Mouse (Mus musculus) kidney, embryonic 15.5 days (tissue): ENCODE measurements around the gene Xab2. TPM values are rescaled to one million over a fixed set of nuclear protein-coding genes. Genes with fewer than 3 reads are reported as not detected.
"Not testable (repeated sequence)": the region's sequence is repeated elsewhere in the genome, so short reads cannot be mapped to it uniquely, and the experiment has no call there.

Experiments used
- ATAC-seq: fragments of 200-750 bp; cut with Nextera tagmentation; replicated peaks from 2 replicates; pipeline ENCODE4 v1.8.0; 2017; ENCODE audit warnings: moderate TSS enrichment; ENCODE audit not compliant: low FRiP score
- H3K27ac ChIP-seq: fragments of 300-500 bp; sonication (generic); 2 replicates; pipeline ENCODE4 v1.5.1; 2015; ENCODE audit warnings: mild to moderate bottlenecking, inconsistent platforms
- H3K27me3 ChIP-seq: fragments of 300-500 bp; sonication (generic); 2 replicates; pipeline ENCODE4 v1.6.1; 2015; ENCODE audit warnings: inconsistent platforms
- H3K36me3 ChIP-seq: fragments of 300-500 bp; sonication (generic); 2 replicates; pipeline ENCODE4 v1.6.1; 2015; ENCODE audit warnings: inconsistent platforms
- H3K4me1 ChIP-seq: fragments of 300-500 bp; sonication (generic); 2 replicates; pipeline ENCODE4 v1.6.1; 2015; ENCODE audit warnings: inconsistent platforms
- H3K4me2 ChIP-seq: fragments of 300-500 bp; sonication (generic); 2 replicates; pipeline ENCODE4 v1.6.1; 2015; ENCODE audit warnings: moderate library complexity, mild to moderate bottlenecking, inconsistent platforms
- H3K4me3 ChIP-seq: fragments of 300-500 bp; sonication (generic); replicated peaks from 2 replicates; pipeline ENCODE4 v1.5.1; 2015; ENCODE audit warnings: mild to moderate bottlenecking, inconsistent platforms
- H3K9ac ChIP-seq: fragments of 300-500 bp; sonication (generic); 2 replicates; pipeline ENCODE4 v1.6.1; 2015; ENCODE audit warnings: mild to moderate bottlenecking, inconsistent platforms
- H3K9me3 ChIP-seq: fragments of 300-500 bp; sonication (generic); replicated peaks from 2 replicates; pipeline ENCODE4 v1.6.1; 2016; ENCODE audit warnings: inconsistent platforms
- WGBS: fragments of 180-500 bp; shearing (Covaris S2); methylation state at CpG from one replicate; pipeline ENCODE4 v1.1.7; 2015; ENCODE audit warnings: mixed read lengths; 5-methylcytosine and 5-hydroxymethylcytosine counted together
- polyA plus RNA-seq: library from polyadenylated mRNA; unstranded; fragments of >200 nt; fragmentation: Nextera tagmentation; extraction: Ambion mirVana; gene quantifications from 2 replicates; pipeline ENCODE4 v1.2.1, GENCODE M21; 2015

The Xab2 gene
- polyA plus RNA-seq, 1 experiment from 2014 or later, result 65.0 TPM

- not testable (repeated sequence) for H3K27me3 ChIP-seq, ATAC-seq, H3K4me1 ChIP-seq, H3K9me3 ChIP-seq, H3K4me2 ChIP-seq, H3K9ac ChIP-seq, H3K4me3 ChIP-seq, H3K27ac ChIP-seq, H3K36me3 ChIP-seq
- 92% methylated on average over 2 of the region's 3 CpGs for WGBS
These were observed 39.2 kb downstream of the Xab2 start for GRCm38 (mm10) chr8:3581961-3582360.

- Histone ChIP-seq H3K4me1 (no peaks in the 10 kb centered on the region), H3K9me3 (no peaks in the 10 kb centered on the region), H3K36me3 (no peaks in the 10 kb centered on the region), H3K27me3 (no peaks in the 10 kb centered on the region), H3K27ac (no peak overlapping the region), H3K4me2 (no peak overlapping the region), H3K4me3 (no peak overlapping the region), H3K9ac (no peak overlapping the region)
- peak; percentile 65 for ATAC-seq
- WGBS, result 70% methylated on average over 9 of the region's 9 CpGs
These were observed 41.4 kb downstream of the Xab2 start for GRCm38 (mm10) chr8:3579390-3580364.

- WGBS, result 74% methylated on average over 15 of the region's 15 CpGs
- Histone ChIP-seq H3K27ac (no peak overlapping the region), H3K9me3 (no peaks in the 10 kb centered on the region), H3K9ac (no peak overlapping the region), H3K4me2 (no peak overlapping the region), H3K36me3 (no peaks in the 10 kb centered on the region), H3K27me3 (no peaks in the 10 kb centered on the region), H3K4me1 (no peaks in the 10 kb centered on the region), H3K4me3 (no peak overlapping the region)
- ATAC-seq, result no peak
These were observed 44.7 kb downstream of the Xab2 start for GRCm38 (mm10) chr8:3576211-3576960.

GRCm38 (mm10) chr8:3574546-3574945 is 46.6 kb downstream of the Xab2 start:
- WGBS, result 94% methylated on average over 3 of the region's 3 CpGs
- ATAC-seq, result no peak
- no peaks in the 10 kb centered on the region for H3K36me3 ChIP-seq

GRCm38 (mm10) chr8:3569784-3570183 is 51.3 kb downstream of the Xab2 start:
- H3K4me2 ChIP-seq, result no peak overlapping the region

More at GRCm38 (mm10) chr8:3574546-3574945, 46.6 kb downstream of the Xab2 start:
- no peaks in the 10 kb centered on the region for H3K27me3 ChIP-seq
- no peak overlapping the region for H3K9ac ChIP-seq
- no peak overlapping the region for H3K4me2 ChIP-seq
- H3K4me1 ChIP-seq, result no peaks in the 10 kb centered on the region
- H3K27ac ChIP-seq, result no peak overlapping the region
- no peaks in the 10 kb centered on the region for H3K9me3 ChIP-seq
- H3K4me3 ChIP-seq, result no peak overlapping the region

GRCm38 (mm10) chr8:3568378-3568777 is 52.7 kb downstream of the Xab2 start:
- no peaks in the 10 kb centered on the region for H3K27me3 ChIP-seq
- no peaks in the 10 kb centered on the region for H3K36me3 ChIP-seq
- H3K4me3 ChIP-seq, result peak overlapping the region; percentile 34
- peak overlapping the region; percentile 80 for H3K27ac ChIP-seq
- no peaks in the 10 kb centered on the region for H3K9me3 ChIP-seq
- H3K4me1 ChIP-seq, result peaks cover 20% of the 10 kb centered on the region
- no peak for ATAC-seq
- peak overlapping the region; percentile 23 for H3K9ac ChIP-seq
- WGBS, result 8% methylated on average over 7 of the region's 7 CpGs
- peak overlapping the region; percentile 52 for H3K4me2 ChIP-seq

More at GRCm38 (mm10) chr8:3569784-3570183, 51.3 kb downstream of the Xab2 start:
- WGBS, result 84% methylated on average over 5 of the region's 5 CpGs
- H3K27ac ChIP-seq, result no peak overlapping the region
- H3K9ac ChIP-seq, result no peak overlapping the region
- H3K36me3 ChIP-seq, result no peaks in the 10 kb centered on the region
- ATAC-seq, result no peak
- no peak overlapping the region for H3K4me3 ChIP-seq
- H3K9me3 ChIP-seq, result no peaks in the 10 kb centered on the region
- H3K27me3 ChIP-seq, result no peaks in the 10 kb centered on the region
- H3K4me1 ChIP-seq, result peaks cover 20% of the 10 kb centered on the region

- Histone ChIP-seq H3K9ac (peak within 1 kb of the TSS; percentile 23), H3K9me3 (no peaks in the 10 kb centered on the region), H3K4me3 (peak within 1 kb of the TSS; percentile 34), H3K36me3 (no peaks in the 10 kb centered on the region), H3K4me1 (peaks cover 20% of the 10 kb centered on the region), H3K27ac (peak within 1 kb of the TSS; percentile 80), H3K4me2 (peak within 1 kb of the TSS; percentile 52), H3K27me3 (no peaks in the 10 kb centered on the region)
- 2% methylated on average over 12 of the region's 12 CpGs for WGBS
- peak; percentile 93 for ATAC-seq
These were observed 53.3 kb downstream of the Xab2 start, which contains the start of gene C330021F23Rik for GRCm38 (mm10) chr8:3567641-3568371. C330021F23Rik (plus strand) TSS chr8:3567990.

Other genes with a start within 250 kb of the Xab2 start
- gene Arhgef18, start 228.3 kb downstream of the Xab2 start, polyA plus RNA-seq, result 10.9 and 11.2 TPM in 2 replicates
- gene Pex11g, start 153.6 kb downstream of the Xab2 start, polyA plus RNA-seq, result 6.2 and 7.5 TPM in 2 replicates
- gene Tex45, start 150.5 kb downstream of the Xab2 start, polyA plus RNA-seq, result not detected in 2 replicates
- gene Zfp358, start 128.2 kb downstream of the Xab2 start, polyA plus RNA-seq, result 47.3 and 50.0 TPM in 2 replicates
- 56.0 and 57.1 TPM in 2 replicates for gene Mcoln1, start 120.9 kb downstream of the Xab2 start, polyA plus RNA-seq
- gene Pnpla6, start 105.9 kb downstream of the Xab2 start, polyA plus RNA-seq, result 29.4 and 38.3 TPM in 2 replicates
- gene C330021F23Rik, start 53.3 kb downstream of the Xab2 start, polyA plus RNA-seq, result 7.5 and 8.3 TPM in 2 replicates
- 14.1 and 15.8 TPM in 2 replicates for gene Camsap3, start 34.0 kb downstream of the Xab2 start, polyA plus RNA-seq
- gene Pet100, start 232 bp upstream of the Xab2 start, polyA plus RNA-seq, result 108 and 116 TPM in 2 replicates
- gene Pcp2, start 4.2 kb upstream of the Xab2 start, polyA plus RNA-seq, result 0.34 and 0.48 TPM in 2 replicates
- 78.5 and 85.3 TPM in 2 replicates for gene Stxbp2, start 9.6 kb upstream of the Xab2 start, polyA plus RNA-seq
- 0.66 TPM in 1 of 2 replicates, not detected in the other for gene Retn, start 34.5 kb upstream of the Xab2 start, polyA plus RNA-seq
- 0.32 and 0.57 TPM in 2 replicates for gene Mcemp1, start 44.4 kb upstream of the Xab2 start, polyA plus RNA-seq
- 12.4 and 12.6 TPM in 2 replicates for gene Fcor, start 51.0 kb upstream of the Xab2 start, polyA plus RNA-seq
- gene Trappc5, start 55.0 kb upstream of the Xab2 start, polyA plus RNA-seq, result 38.3 and 39.5 TPM in 2 replicates
- 0.12 and 0.33 TPM in 2 replicates for gene Fcer2a, start 72.9 kb upstream of the Xab2 start, polyA plus RNA-seq
- gene Clec4g, start 99.3 kb upstream of the Xab2 start, polyA plus RNA-seq, result 0.21 and 0.44 TPM in 2 replicates
- gene Cd209a, start 127.7 kb upstream of the Xab2 start, polyA plus RNA-seq, result not detected in 2 replicates
- gene Cd209e, start 233.0 kb upstream of the Xab2 start, polyA plus RNA-seq, result not detected in 2 replicates